Mouse (Mus musculus): Measurements from ENCODE around the gene Ncoa7. TPM values are rescaled to one million over a fixed set of nuclear protein-coding genes. Genes with fewer than 3 reads are reported as not detected.

Ncoa7 gene
- polyA plus RNA-seq, 1 experiment from 2014 or later, result 9.4 TPM

- ATAC-seq, result no peak
- Histone ChIP-seq H3K4me3 (ENCODE audit: low read length) (no peak overlapping the region), H3K36me3 (ENCODE audit: control insufficient read depth, insufficient read depth, low read length) (no peaks in the 10 kb centered on the region), H3K9ac (ENCODE audit: low read depth, low read length) (no peak overlapping the region), H3K9me3 (ENCODE audit: control insufficient read depth, low read length) (no peaks in the 10 kb centered on the region), H3K4me2 (ENCODE audit: low read depth, low read length) (no peak overlapping the region), H3K27me3 (replicated peaks; ENCODE audit: control insufficient read depth, insufficient read depth, low read length) (no peaks in the 10 kb centered on the region), H3K4me1 (ENCODE audit: control insufficient read depth, insufficient read depth, low read length) (no peaks in the 10 kb centered on the region), H3K27ac (ENCODE audit: low read length) (no peak overlapping the region)
- WGBS, result 29% methylated on average over 1 of the region's 1 CpGs
Measured at GRCm38 (mm10) chr10:30627548-30627947, 175.6 kb downstream of the Ncoa7 start.

- no peak for ATAC-seq
- 79% methylated on average over 5 of the region's 5 CpGs for WGBS
- H3K9me3 ChIP-seq (ENCODE audit: control insufficient read depth, low read length), result no peaks in the 10 kb centered on the region
- no peaks in the 10 kb centered on the region for H3K4me1 ChIP-seq (ENCODE audit: control insufficient read depth, insufficient read depth, low read length)
- H3K27ac ChIP-seq (ENCODE audit: low read length), result no peak overlapping the region
- no peaks in the 10 kb centered on the region for H3K27me3 ChIP-seq (replicated peaks; ENCODE audit: control insufficient read depth, insufficient read depth, low read length)
- H3K4me2 ChIP-seq (ENCODE audit: low read depth, low read length), result no peak overlapping the region
- H3K9ac ChIP-seq (ENCODE audit: low read depth, low read length), result no peak overlapping the region
- H3K36me3 ChIP-seq (ENCODE audit: control insufficient read depth, insufficient read depth, low read length), result no peaks in the 10 kb centered on the region
- no peak overlapping the region for H3K4me3 ChIP-seq (ENCODE audit: low read length)
Measured at GRCm38 (mm10) chr10:30624161-30625019, 178.7 kb downstream of the Ncoa7 start.

DNA sequence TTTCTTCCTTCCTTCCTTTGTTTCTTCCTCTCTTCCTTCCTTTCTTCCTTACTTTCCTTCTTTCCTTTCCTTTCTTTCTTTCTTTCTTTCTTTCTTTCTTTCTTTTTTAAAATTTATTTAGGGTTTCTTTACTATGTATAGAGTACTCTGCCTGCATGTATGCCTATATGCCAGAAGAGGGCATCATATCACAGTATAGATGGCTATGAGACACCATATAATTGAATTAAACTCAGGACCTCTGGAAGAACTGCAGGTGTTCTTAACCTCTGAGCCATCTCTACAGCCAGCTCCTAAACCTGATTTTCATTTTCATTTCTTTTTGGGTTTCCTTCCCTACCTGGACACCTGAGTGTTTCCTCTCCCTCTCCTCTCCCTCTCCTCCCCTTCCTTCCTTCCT, 180.2 kb downstream of the Ncoa7 start:
- Histone ChIP-seq H3K36me3 (ENCODE audit: control insufficient read depth, insufficient read depth, low read length) (no peaks in the 10 kb centered on the region), H3K27ac (ENCODE audit: low read length) (no peak overlapping the region), H3K9ac (ENCODE audit: low read depth, low read length) (no peak overlapping the region), H3K27me3 (replicated peaks; ENCODE audit: control insufficient read depth, insufficient read depth, low read length) (no peaks in the 10 kb centered on the region), H3K4me2 (ENCODE audit: low read depth, low read length) (no peak overlapping the region), H3K4me3 (ENCODE audit: low read length) (no peak overlapping the region), H3K9me3 (ENCODE audit: control insufficient read depth, low read length) (no peaks in the 10 kb centered on the region), H3K4me1 (ENCODE audit: control insufficient read depth, insufficient read depth, low read length) (no peaks in the 10 kb centered on the region)
- ATAC-seq, result no peak

- Histone ChIP-seq H3K9ac (ENCODE audit: low read depth, low read length) (0 out of 2 replicates have a peak overlapping the region, but pooled peaks have one; percentile 77), H3K4me3 (ENCODE audit: low read length) (peak overlapping the region; percentile 64), H3K27ac (ENCODE audit: low read length) (no peak overlapping the region), H3K4me2 (ENCODE audit: low read depth, low read length) (peak overlapping the region; percentile 67), H3K27me3 (replicated peaks; ENCODE audit: control insufficient read depth, insufficient read depth, low read length) (no peaks in the 10 kb centered on the region), H3K4me1 (ENCODE audit: control insufficient read depth, insufficient read depth, low read length) (0 out of 2 replicates have a peak, but pooled peaks cover 3% of the 10 kb centered on the region), H3K9me3 (ENCODE audit: control insufficient read depth, low read length) (no peaks in the 10 kb centered on the region), H3K36me3 (ENCODE audit: control insufficient read depth, insufficient read depth, low read length) (no peaks in the 10 kb centered on the region)
- 48% methylated on average over 3 of the region's 3 CpGs for WGBS
- ATAC-seq, result no peak
Measured at GRCm38 (mm10) chr10:30618918-30619210, 184.3 kb downstream of the Ncoa7 start.

DNA sequence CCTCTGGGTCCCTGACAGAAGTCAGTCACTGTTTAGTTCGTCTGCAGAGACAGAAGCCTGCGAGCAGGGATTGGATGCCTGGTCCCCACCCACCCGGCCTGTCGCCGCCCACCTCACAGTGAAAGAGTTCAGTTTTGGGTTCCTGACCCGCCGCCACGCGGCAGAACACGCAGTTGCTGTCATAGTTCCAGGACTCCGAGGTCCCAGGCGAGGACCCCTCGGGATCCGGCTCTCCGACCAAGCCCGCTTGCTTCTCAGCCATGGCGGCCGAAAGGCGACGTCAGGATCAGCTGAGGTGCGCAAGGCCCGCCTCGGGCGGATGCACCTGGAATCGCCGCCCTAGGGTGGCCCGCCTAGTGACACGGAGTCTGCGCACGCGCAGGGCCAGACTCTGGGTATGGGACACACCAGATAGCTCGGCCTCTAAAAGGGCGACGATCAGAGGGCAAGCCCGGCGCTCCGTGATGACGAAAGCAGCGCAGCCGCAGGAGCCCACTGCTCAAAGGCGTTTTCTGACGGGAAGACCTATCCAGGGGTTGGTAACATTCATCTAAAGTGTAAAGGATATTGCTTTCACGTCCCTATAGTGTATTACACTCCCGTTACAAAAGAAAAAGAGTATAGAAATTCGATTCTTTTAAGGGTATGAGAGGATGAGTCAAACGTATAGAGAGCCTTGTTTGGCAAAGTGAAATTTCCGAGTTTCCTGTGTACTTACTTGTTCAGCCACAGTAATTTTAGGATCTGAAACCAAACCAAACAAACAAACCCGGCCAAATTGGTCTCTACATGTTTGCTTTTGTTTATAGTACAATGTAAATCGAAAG, 184.8 kb downstream of the Ncoa7 start:
- H3K9me3 ChIP-seq (ENCODE audit: control insufficient read depth, low read length), result no peaks in the 10 kb centered on the region
- no peaks in the 10 kb centered on the region for H3K36me3 ChIP-seq (ENCODE audit: control insufficient read depth, insufficient read depth, low read length)
- peak overlapping the region; percentile 97 for H3K27ac ChIP-seq (ENCODE audit: low read length)
- peak overlapping the region; percentile 67 for H3K4me2 ChIP-seq (ENCODE audit: low read depth, low read length)
- 0 out of 2 replicates have a peak, but pooled peaks cover 3% of the 10 kb centered on the region for H3K4me1 ChIP-seq (ENCODE audit: control insufficient read depth, insufficient read depth, low read length)
- no peaks in the 10 kb centered on the region for H3K27me3 ChIP-seq (replicated peaks; ENCODE audit: control insufficient read depth, insufficient read depth, low read length)
- WGBS, result under 1% methylated on average over 49 of the region's 49 CpGs
- peak; percentile 100 for ATAC-seq
- H3K9ac ChIP-seq (ENCODE audit: low read depth, low read length), result peak overlapping the region; percentile 77
- peak overlapping the region; percentile 64 for H3K4me3 ChIP-seq (ENCODE audit: low read length)

GRCm38 (mm10) chr10:30613039-30613438, 190.1 kb downstream of the Ncoa7 start:
- Histone ChIP-seq H3K4me3 (ENCODE audit: low read length) (no peak overlapping the region), H3K27me3 (replicated peaks; ENCODE audit: control insufficient read depth, insufficient read depth, low read length) (no peaks in the 10 kb centered on the region), H3K9ac (ENCODE audit: low read depth, low read length) (no peak overlapping the region), H3K9me3 (ENCODE audit: control insufficient read depth, low read length) (no peaks in the 10 kb centered on the region), H3K4me1 (ENCODE audit: control insufficient read depth, insufficient read depth, low read length) (0 out of 2 replicates have a peak, but pooled peaks cover 3% of the 10 kb centered on the region), H3K4me2 (ENCODE audit: low read depth, low read length) (no peak overlapping the region), H3K36me3 (ENCODE audit: control insufficient read depth, insufficient read depth, low read length) (no peaks in the 10 kb centered on the region), H3K27ac (ENCODE audit: low read length) (no peak overlapping the region)
- no peak for ATAC-seq
- 74% methylated on average over 4 of the region's 4 CpGs for WGBS

- Histone ChIP-seq H3K27me3 (replicated peaks; ENCODE audit: control insufficient read depth, insufficient read depth, low read length) (no peaks in the 10 kb centered on the region), H3K36me3 (ENCODE audit: control insufficient read depth, insufficient read depth, low read length) (no peaks in the 10 kb centered on the region), H3K9ac (ENCODE audit: low read depth, low read length) (no peak overlapping the region), H3K4me2 (ENCODE audit: low read depth, low read length) (no peak overlapping the region), H3K4me1 (ENCODE audit: control insufficient read depth, insufficient read depth, low read length) (no peaks in the 10 kb centered on the region), H3K27ac (ENCODE audit: low read length) (no peak overlapping the region), H3K9me3 (ENCODE audit: control insufficient read depth, low read length) (no peaks in the 10 kb centered on the region), H3K4me3 (ENCODE audit: low read length) (no peak overlapping the region)
- ATAC-seq, result no peak
Measured at GRCm38 (mm10) chr10:30609614-30610013, 193.5 kb downstream of the Ncoa7 start.

DNA sequence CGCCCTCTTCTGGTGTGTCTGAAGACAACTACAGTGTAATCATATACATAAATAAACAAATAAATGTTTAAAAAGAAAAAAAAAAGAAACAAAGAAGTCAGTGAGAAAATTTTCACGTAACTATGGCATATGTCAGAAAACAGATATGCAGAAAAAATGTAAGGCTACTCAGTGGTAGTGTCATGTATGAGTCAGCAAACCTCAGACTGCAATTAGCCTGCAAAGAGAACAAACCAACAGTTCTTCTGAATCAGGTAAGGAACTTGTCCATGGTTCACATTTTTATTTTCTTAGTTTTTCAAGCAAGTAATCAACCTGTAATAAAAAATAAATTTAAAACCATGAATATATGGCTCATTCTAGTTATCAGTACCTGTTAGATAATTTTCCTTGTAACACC, 195.0 kb downstream of the Ncoa7 start:
- H3K4me3 ChIP-seq (ENCODE audit: low read length), result no peak overlapping the region
- no peak for ATAC-seq
- no peak overlapping the region for H3K27ac ChIP-seq (ENCODE audit: low read length)
- H3K4me1 ChIP-seq (ENCODE audit: control insufficient read depth, insufficient read depth, low read length), result no peaks in the 10 kb centered on the region
- H3K9ac ChIP-seq (ENCODE audit: low read depth, low read length), result no peak overlapping the region
- 69% methylated on average over 2 of the region's 2 CpGs for WGBS
- no peaks in the 10 kb centered on the region for H3K9me3 ChIP-seq (ENCODE audit: control insufficient read depth, low read length)
- no peak overlapping the region for H3K4me2 ChIP-seq (ENCODE audit: low read depth, low read length)
- no peaks in the 10 kb centered on the region for H3K27me3 ChIP-seq (replicated peaks; ENCODE audit: control insufficient read depth, insufficient read depth, low read length)
- H3K36me3 ChIP-seq (ENCODE audit: control insufficient read depth, insufficient read depth, low read length), result no peaks in the 10 kb centered on the region

DNA sequence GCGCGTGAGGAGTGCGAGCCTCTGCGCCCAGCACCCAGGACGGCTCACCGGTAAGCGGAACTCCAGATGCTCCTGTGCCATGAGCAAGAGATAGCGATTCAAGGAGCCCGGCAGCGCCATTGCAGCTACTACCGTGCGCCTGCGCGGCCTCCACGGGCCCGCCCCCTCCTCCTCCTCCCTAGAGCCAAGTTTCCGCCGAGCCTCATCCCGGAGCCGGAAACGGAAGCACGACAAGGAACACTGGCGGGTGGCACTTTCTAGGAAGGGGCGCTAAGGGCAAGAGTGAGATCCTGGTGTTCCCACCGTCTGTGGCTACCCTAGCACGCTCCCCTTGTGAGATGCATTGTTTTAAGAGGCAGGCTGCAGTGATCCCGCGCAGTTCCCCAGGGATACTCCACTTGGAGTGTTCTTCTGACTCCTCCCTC, 202.6 kb downstream of the Ncoa7 start, which contains the start of gene Trmt11:
Gene Trmt11, minus strand, starts transcription at position 208 of the 425 bp plus-strand sequence.
- Histone ChIP-seq H3K27ac (ENCODE audit: low read length) (peak within 1 kb of the TSS; percentile 79), H3K4me2 (ENCODE audit: low read depth, low read length) (peak within 1 kb of the TSS; percentile 81), H3K36me3 (ENCODE audit: control insufficient read depth, insufficient read depth, low read length) (peaks cover 4% of the 10 kb centered on the region; the same call in 1 of the 2 replicates), H3K27me3 (replicated peaks; ENCODE audit: control insufficient read depth, insufficient read depth, low read length) (no peaks in the 10 kb centered on the region), H3K4me1 (ENCODE audit: control insufficient read depth, insufficient read depth, low read length) (peaks cover 8% of the 10 kb centered on the region), H3K9me3 (ENCODE audit: control insufficient read depth, low read length) (no peaks in the 10 kb centered on the region), H3K4me3 (ENCODE audit: low read length) (peak within 1 kb of the TSS; percentile 87), H3K9ac (ENCODE audit: low read depth, low read length) (peak within 1 kb of the TSS; percentile 94)
- ATAC-seq, result peak; percentile 98
- WGBS, result under 1% methylated on average over 25 of the region's 28 CpGs
